Mouse (Mus musculus) liver, embryonic 15.5 days (tissue): ENCODE data around the gene Fam181a. TPM values are rescaled to one million over a fixed set of nuclear protein-coding genes. Genes with fewer than 3 reads are reported as not detected.

Experiments
- ATAC-seq: fragments of 200-750 bp; cut with Nextera tagmentation; 2 replicates; pipeline ENCODE4 v1.8.0; 2017; ENCODE audit warnings: moderate number of reproducible peaks, mild to moderate bottlenecking, moderate library complexity; ENCODE audit not compliant: insufficient read depth
- H3K27ac ChIP-seq: fragments of 300-500 bp; sonication (generic); replicated peaks from 2 replicates; pipeline ENCODE4 v1.5.1; 2015; ENCODE audit warnings: mild to moderate bottlenecking, inconsistent platforms
- H3K27me3 ChIP-seq: fragments of 300-500 bp; sonication (generic); 2 replicates; pipeline ENCODE4 v1.6.1; 2015; ENCODE audit warnings: mild to moderate bottlenecking, inconsistent platforms
- H3K36me3 ChIP-seq: fragments of 300-500 bp; sonication (generic); replicated peaks from 2 replicates; pipeline ENCODE4 v1.6.1; 2015; ENCODE audit warnings: moderate library complexity, mild to moderate bottlenecking, inconsistent platforms
- H3K4me1 ChIP-seq: fragments of 300-500 bp; sonication (generic); replicated peaks from 2 replicates; pipeline ENCODE4 v1.6.1; 2015; ENCODE audit warnings: inconsistent platforms
- H3K4me2 ChIP-seq: fragments of 300-500 bp; sonication (generic); 2 replicates; pipeline ENCODE4 v1.6.1; 2015; ENCODE audit warnings: moderate library complexity, mild to moderate bottlenecking, inconsistent platforms
- H3K4me3 ChIP-seq: fragments of 300-500 bp; sonication (generic); replicated peaks from 2 replicates; pipeline ENCODE4 v1.5.1; 2015; ENCODE audit warnings: mild to moderate bottlenecking, inconsistent platforms
- H3K9ac ChIP-seq: fragments of 300-500 bp; sonication (generic); 2 replicates; pipeline ENCODE4 v1.6.1; 2015; ENCODE audit warnings: moderate library complexity, mild to moderate bottlenecking, inconsistent platforms
- H3K9me3 ChIP-seq: fragments of 300-500 bp; sonication (generic); replicated peaks from 2 replicates; pipeline ENCODE4 v1.6.1; 2016; ENCODE audit warnings: inconsistent platforms
- WGBS: fragments of 180-500 bp; shearing (Covaris S2); methylation state at CpG from one replicate; pipeline ENCODE4 v1.1.7; 2015; ENCODE audit warnings: mixed read lengths; ENCODE audit not compliant: insufficient replicate concordance; 5-methylcytosine and 5-hydroxymethylcytosine counted together
- polyA plus RNA-seq: library from polyadenylated mRNA; unstranded; fragments of >200 nt; fragmentation: Nextera tagmentation; extraction: Ambion mirVana; gene quantifications from 2 replicates; pipeline ENCODE4 v1.2.1, GENCODE M21; 2015

Fam181a gene
- polyA plus RNA-seq: not detected in 2 replicates

DNA sequence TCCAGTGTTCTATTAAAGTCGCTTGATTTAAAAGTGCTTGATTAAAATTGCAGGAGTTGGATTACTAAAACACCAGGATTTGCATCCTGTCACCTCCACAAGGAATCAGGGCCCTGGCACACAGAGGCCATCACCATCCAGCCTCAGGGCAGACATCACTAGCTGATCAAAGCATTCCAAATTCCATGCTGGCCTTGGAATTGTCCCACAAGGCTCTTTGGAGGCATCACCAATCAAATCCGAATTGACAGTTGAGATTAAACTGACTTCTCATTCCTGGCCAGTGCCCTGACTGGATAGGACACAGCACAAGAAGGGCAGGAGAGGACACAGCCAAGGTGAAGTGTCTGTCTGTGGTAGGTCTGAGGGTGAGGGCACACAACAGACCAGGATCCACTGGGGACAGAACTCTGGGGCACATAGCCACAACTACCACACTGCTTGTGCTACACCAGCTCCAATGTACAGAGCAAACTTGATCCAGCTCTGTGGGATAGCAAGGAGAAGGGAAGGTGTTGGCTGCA, at the start of gene Fam181a:
TSS of gene Fam181a (plus strand) at position 232 of the 524 bp plus-strand sequence.
- Histone ChIP-seq H3K4me2 (no peak within 1 kb of the TSS), H3K4me3 (no peak within 1 kb of the TSS), H3K36me3 (no peaks in the 10 kb centered on the region), H3K9ac (no peak within 1 kb of the TSS), H3K9me3 (no peaks in the 10 kb centered on the region), H3K27me3 (peaks cover 22% of the 10 kb centered on the region), H3K27ac (no peak within 1 kb of the TSS), H3K4me1 (peaks cover 16% of the 10 kb centered on the region)
- ATAC-seq: no peak
- WGBS: 59% methylated on average over 2 of the region's 2 CpGs

DNA sequence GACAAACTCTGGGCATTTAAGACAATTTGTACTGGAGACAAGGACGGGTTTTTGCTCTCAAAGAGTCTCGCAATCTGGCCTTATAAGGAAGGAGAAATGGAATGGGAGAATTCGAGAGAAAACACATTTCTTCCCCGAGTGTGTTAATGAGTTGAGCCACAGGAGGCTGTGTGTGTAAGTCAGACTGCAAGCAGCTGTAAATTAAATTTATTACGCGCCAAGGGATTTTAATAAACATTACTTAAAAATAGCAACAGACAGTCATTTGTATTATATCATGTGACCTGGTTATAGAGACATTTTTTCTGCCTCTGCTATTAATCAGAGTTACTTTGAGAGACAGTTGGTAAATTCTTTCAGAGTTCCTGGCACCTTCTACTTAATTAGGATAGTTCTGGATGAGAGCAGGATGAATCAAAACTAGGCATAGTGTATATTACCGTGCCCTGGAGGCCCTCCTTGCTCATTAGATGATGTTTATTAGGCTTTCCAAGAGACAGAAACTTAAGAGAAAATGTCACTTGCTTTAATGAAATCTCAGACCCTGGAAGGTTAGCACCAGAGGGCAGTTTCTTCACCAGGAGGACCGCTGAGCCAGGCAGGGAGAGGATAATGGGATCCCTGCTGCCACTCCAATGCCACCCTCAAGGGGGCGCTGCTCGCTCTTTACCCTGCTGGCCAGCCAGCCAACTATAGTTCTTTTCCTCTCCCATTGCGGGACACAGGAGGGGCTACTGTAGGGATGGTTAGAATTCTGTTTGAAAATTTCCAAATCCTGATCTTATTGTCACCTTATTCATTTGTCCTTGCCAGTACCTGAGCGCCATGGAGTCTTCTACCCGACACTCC, 48.5 kb upstream of the Fam181a start:
- Histone ChIP-seq H3K9me3 (no peaks in the 10 kb centered on the region), H3K9ac (no peak overlapping the region), H3K4me2 (no peak overlapping the region), H3K27me3 (no peaks in the 10 kb centered on the region), H3K4me3 (no peak overlapping the region), H3K4me1 (no peaks in the 10 kb centered on the region), H3K27ac (no peak overlapping the region), H3K36me3 (no peaks in the 10 kb centered on the region)
- ATAC-seq: no peak
- WGBS: 52% methylated on average over 13 of the region's 13 CpGs

DNA sequence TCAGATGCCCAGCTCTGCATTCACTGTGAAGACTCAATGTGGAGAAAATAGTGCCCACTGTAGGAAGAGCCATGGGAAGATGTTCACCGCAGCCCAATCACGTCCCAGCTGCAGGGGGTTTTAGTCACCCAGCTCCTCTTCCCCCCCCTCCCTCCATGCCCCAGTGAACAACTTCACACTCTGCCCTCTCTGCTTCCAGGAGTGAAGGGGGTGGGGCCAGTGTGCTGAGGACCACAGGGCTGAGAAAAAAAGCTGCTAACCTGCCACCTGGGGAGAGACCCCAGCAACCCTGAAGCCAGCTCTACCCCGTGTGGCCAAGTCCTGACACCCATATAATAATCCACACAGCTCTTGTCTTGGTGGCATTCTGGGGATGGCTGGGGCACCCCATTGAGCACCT, 44.2 kb upstream of the Fam181a start:
- H3K4me3 ChIP-seq: no peak overlapping the region
- no peaks in the 10 kb centered on the region for H3K27me3 ChIP-seq
- WGBS: 34% methylated on average over 3 of the region's 3 CpGs
- ATAC-seq: no peak
- H3K36me3 ChIP-seq: no peaks in the 10 kb centered on the region
- H3K4me2 ChIP-seq: no peak overlapping the region
- H3K9ac ChIP-seq: no peak overlapping the region
- H3K27ac ChIP-seq: no peak overlapping the region
- no peaks in the 10 kb centered on the region for H3K4me1 ChIP-seq
- no peaks in the 10 kb centered on the region for H3K9me3 ChIP-seq

DNA sequence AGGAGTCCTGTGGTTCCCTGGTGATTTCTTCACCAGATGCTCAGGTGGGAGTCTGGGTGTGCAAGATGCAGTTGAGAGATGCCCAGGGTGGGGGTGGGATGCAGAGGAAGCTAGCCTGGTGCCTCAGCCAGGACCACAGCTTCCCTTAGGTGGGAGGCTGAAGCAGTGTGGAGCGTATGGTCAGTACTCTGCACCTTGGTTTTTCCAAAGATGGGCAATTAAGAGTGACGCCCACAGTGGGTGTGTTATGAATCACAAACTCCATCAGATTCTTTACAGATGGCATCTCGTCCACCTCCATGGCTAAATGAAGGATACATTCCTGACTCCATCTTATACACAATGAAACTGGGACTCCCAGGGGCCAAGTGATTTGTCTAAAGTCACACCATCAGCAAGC, 38.6 kb upstream of the Fam181a start:
- 65% methylated on average over 3 of the region's 3 CpGs for whole genome bisulfite sequencing
- H3K9ac ChIP-seq: no peak overlapping the region
- H3K27me3 ChIP-seq: no peaks in the 10 kb centered on the region
- no peak for ATAC-seq
- H3K9me3 ChIP-seq: no peaks in the 10 kb centered on the region
- no peak overlapping the region for H3K27ac ChIP-seq
- no peak overlapping the region for H3K4me2 ChIP-seq
- H3K36me3 ChIP-seq: no peaks in the 10 kb centered on the region
- H3K4me3 ChIP-seq: no peak overlapping the region
- H3K4me1 ChIP-seq: no peaks in the 10 kb centered on the region

DNA sequence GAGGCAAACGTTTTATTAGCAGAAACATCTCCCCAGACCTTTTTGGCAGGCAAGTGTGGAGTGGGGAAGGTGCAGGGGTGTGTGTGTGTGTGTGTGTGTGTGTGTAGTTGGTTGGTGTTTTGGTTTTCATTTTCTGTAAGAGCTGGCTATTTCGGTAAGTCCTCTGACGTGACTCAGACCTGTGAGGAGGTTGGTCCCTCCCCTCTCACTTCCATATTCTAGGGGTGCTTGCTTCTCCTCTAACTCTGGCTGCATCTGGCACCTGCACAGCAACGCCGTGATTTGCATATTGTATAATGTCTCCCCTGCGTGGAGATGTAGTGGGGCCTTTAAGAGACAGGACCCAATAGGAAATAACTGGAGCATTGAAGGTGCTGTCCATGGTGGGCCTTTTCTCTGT, 37.7 kb upstream of the Fam181a start:
- 45% methylated on average over 6 of the region's 6 CpGs for WGBS
- Histone ChIP-seq H3K36me3 (no peaks in the 10 kb centered on the region), H3K9ac (no peak overlapping the region), H3K4me3 (no peak overlapping the region), H3K4me2 (no peak overlapping the region), H3K4me1 (no peaks in the 10 kb centered on the region), H3K27me3 (no peaks in the 10 kb centered on the region), H3K27ac (no peak overlapping the region), H3K9me3 (no peaks in the 10 kb centered on the region)
- ATAC-seq: no peak

DNA sequence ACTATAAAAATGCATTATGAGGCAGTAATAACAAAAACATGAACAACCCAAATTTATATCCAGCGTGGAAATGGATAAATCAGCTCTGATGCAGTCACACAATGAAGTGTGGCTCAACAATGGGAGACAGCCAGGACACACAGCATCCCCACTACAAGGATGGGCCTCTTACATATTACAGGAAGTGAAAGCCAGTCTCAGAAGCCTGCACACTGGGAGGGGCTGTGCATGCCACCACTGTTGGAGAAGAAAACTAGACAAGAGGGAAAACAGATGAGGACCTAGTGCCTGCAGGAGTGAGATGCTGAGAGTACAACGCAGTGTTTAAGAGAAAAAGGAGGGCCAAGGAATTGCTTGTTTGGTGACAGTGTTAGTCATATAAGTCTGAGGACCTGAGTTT, 37.0 kb upstream of the Fam181a start:
- no peak for ATAC-seq
- H3K4me1 ChIP-seq: no peaks in the 10 kb centered on the region
- no peak overlapping the region for H3K9ac ChIP-seq
- no peak overlapping the region for H3K4me2 ChIP-seq
- no peaks in the 10 kb centered on the region for H3K9me3 ChIP-seq
- H3K27me3 ChIP-seq: no peaks in the 10 kb centered on the region
- WGBS: 61% methylated on average over 2 of the region's 2 CpGs
- H3K36me3 ChIP-seq: no peaks in the 10 kb centered on the region
- H3K4me3 ChIP-seq: no peak overlapping the region
- H3K27ac ChIP-seq: no peak overlapping the region

DNA sequence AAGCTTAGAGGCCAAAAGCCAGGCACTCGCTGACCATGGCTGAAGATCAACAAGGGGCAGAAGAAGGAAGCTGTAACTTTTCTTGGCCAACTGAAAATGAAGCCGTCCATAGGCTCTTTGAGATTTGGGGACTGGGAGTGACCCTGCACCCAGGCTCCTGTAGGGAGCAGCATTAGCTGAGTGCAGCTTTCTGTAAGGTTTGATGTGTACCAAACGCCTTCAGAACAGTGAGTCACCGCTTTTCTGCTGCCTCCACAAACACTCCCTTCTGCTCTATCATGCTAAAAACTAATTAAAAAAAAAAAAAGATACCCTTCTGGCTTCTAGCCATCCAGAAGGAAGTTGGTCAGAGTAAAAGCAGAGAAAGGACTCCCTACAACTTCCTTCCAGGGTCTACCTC, 34.4 kb upstream of the Fam181a start:
- Histone ChIP-seq H3K9ac (no peak overlapping the region), H3K4me1 (no peaks in the 10 kb centered on the region), H3K4me2 (no peak overlapping the region), H3K27ac (no peak overlapping the region), H3K27me3 (no peaks in the 10 kb centered on the region), H3K36me3 (no peaks in the 10 kb centered on the region), H3K9me3 (no peaks in the 10 kb centered on the region), H3K4me3 (no peak overlapping the region)
- ATAC-seq: no peak
- 42% methylated on average over 4 of the region's 4 CpGs for whole genome bisulfite sequencing

DNA sequence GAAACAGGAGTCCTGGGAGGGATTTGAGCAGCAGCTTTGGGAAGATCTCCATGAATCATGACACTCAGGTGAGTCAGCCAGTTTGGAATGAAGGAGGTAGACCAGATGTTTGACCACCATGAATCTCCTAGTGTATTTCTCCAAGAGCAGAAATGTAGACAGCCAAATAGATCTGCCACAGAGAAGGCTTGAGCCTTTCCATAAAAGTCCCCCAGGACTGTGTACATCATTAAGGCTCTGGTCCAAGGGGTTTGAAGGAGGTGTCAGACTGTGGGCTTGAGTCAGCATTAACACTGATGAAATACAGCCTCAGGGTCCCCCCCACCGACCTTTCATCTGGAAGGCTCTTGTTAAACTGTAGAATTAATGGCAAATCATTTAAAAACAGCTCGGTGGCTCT, 29.3 kb upstream of the Fam181a start:
- H3K4me3 ChIP-seq: no peak overlapping the region
- H3K9me3 ChIP-seq: no peaks in the 10 kb centered on the region
- H3K4me1 ChIP-seq: no peaks in the 10 kb centered on the region; the same call in 1 of the 2 replicates
- no peak for ATAC-seq
- H3K36me3 ChIP-seq: no peaks in the 10 kb centered on the region
- WGBS: 37% methylated on average over 2 of the region's 2 CpGs
- no peak overlapping the region for H3K4me2 ChIP-seq
- no peak overlapping the region for H3K27ac ChIP-seq
- no peaks in the 10 kb centered on the region for H3K27me3 ChIP-seq
- no peak overlapping the region for H3K9ac ChIP-seq

DNA sequence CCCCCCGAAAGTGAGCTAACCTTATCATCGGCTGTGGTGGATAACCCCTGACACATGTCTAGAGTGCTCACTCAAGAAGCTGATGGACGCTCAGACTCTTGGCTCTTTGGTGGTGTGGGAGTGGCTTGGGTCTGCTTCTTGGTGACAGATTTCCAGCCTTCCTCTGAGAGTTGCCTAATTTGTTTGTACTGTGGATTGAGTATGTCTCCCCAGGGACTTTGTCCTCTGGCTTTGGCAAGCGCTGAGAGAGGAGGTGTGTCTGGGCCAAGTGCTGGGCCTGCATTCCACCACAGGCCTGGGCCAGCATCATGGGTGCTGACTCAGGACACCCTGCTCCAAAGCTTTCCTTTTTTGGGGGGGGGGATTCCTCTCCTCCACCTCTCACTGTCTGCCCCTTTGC, 28.9 kb upstream of the Fam181a start:
- H3K9ac ChIP-seq: no peak overlapping the region
- no peaks in the 10 kb centered on the region for H3K9me3 ChIP-seq
- H3K36me3 ChIP-seq: no peaks in the 10 kb centered on the region
- ATAC-seq: peak; percentile 71
- no peak overlapping the region for H3K4me3 ChIP-seq
- WGBS: 56% methylated on average over 4 of the region's 4 CpGs
- no peaks in the 10 kb centered on the region for H3K27me3 ChIP-seq
- H3K4me1 ChIP-seq: no peaks in the 10 kb centered on the region; the same call in 1 of the 2 replicates
- no peak overlapping the region for H3K4me2 ChIP-seq
- H3K27ac ChIP-seq: no peak overlapping the region

DNA sequence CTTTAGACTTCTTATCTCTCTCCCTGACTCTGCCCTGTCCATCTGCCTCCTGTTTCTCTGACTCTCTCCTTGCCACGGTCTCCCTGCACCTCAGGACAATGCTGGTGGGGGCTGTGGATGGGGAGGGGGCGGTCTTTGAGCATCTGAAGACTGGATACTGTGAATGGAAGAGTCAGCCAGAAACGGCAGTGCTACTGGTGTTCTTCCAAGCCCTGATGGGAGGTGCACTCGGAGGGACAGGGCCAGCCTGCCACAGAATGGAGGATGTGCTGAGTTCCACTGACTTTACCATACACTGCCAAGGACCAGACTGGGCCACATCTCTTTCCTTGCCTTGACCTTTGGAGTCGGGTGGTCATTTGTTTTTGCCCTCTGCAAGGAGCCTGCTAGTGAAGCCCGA, 27.8 kb upstream of the Fam181a start:
- Histone ChIP-seq H3K4me2 (no peak overlapping the region), H3K27me3 (no peaks in the 10 kb centered on the region), H3K9ac (no peak overlapping the region), H3K9me3 (no peaks in the 10 kb centered on the region), H3K36me3 (no peaks in the 10 kb centered on the region), H3K4me1 (no peaks in the 10 kb centered on the region; the same call in 1 of the 2 replicates), H3K4me3 (no peak overlapping the region), H3K27ac (no peak overlapping the region)
- WGBS: 45% methylated on average over 6 of the region's 6 CpGs
- no peak for ATAC-seq

DNA sequence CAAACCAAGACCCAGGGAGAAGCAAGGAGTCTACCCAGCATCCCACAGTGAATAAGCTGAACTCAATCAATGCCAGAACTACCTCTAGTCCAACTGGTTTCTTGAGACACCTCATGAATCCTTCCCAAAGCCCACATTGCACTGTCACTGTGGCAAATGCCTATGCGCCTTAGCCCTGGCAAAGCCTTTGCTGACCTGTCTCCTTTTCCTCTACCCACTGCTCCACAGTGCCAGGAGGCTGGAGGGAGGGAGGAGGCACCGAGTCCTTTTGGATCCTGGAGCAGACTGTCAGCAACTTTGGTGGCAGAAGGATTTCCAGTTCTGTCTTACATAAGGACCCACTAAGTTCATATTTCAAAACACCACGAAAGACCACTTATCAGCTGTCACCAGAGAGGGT, 27.4 kb upstream of the Fam181a start:
- no peaks in the 10 kb centered on the region for H3K9me3 ChIP-seq
- no peak overlapping the region for H3K4me3 ChIP-seq
- H3K36me3 ChIP-seq: no peaks in the 10 kb centered on the region
- ATAC-seq: no peak
- no peak overlapping the region for H3K27ac ChIP-seq
- WGBS: 54% methylated on average over 3 of the region's 3 CpGs
- no peak overlapping the region for H3K9ac ChIP-seq
- no peaks in the 10 kb centered on the region; the same call in 1 of the 2 replicates for H3K4me1 ChIP-seq
- no peak overlapping the region for H3K4me2 ChIP-seq
- H3K27me3 ChIP-seq: no peaks in the 10 kb centered on the region
